Mouse (Mus musculus): ENCODE results near the gene Ankrd55.

- TF ChIP-seq CTCF (IDR thresholded peaks at IDR 0.05; ENCODE audit: extremely low read depth, insufficient read length, insufficient replicate concordance, low read depth, low read length) (no peak), POLR2A (IDR thresholded peaks at IDR 0.05; ENCODE audit: low read depth, low read length) (no peak)
Observed at GRCm38 (mm10) chr13:112416410-112417162, 128.3 kb downstream of the Ankrd55 start.
